In the genomic region with DNA sequence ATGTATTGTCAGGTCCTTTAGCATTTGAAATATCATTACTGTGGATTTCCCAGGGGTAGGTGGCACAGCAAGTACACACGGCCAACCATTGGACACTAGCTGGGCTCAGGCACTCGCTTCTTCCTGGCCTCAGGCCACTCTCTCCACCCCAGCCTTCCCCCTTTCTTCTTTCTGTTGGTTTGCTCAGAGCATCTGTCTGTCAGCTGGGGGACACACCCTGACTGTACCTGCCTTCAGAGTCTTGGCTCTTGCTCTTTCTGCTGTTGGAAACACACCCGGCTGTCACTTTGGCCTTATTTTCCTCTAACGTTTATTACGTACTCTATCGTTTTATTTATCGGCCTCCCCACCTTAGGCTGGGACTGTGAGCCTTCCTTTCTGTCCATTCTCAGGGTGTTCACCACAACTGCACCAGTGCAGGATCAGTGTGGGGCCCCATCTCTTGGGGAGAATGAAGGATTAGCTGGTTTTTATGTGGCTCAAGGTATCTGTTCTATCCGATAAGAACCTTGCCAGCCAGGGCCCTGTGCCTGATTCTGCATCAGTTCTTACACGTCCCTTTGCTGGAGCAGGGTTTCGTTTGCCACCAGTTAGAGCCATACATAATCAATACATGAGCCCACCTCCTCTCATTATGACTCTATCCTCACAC, we compare ENCODE assay signal across 12 mouse cellular contexts.
A peak's percentile ranks its signal among the peaks of the same experiment; 100 is the strongest.
DNase-seq lines count a peak whose midpoint lies in the region; ATAC-seq lines count a peak whose summit lies in the region.
"Had no signal": no experiment of that assay in that cellular context is flagged by ENCODE, and none has a peak within 500 bp of the region (broad histone marks: within the 10 kb centered on the region; RNA-seq: fewer than 3 reads in every experiment).

No protein-coding gene starts in this region.

- no peak overlapping the region for H3K4me2 ChIP-seq in kidney, embryonic 15.5 days
- peak overlapping the region; percentile 61 for H3K4me2 ChIP-seq in liver, embryonic 11.5 days
- peak overlapping the region; percentile 9; the same call in 1 of the 2 replicates for H3K4me2 ChIP-seq in midbrain, embryonic 14.5 days (ENCODE audit: low read length)

- ATAC-seq in kidney, embryonic 15.5 days (replicated peaks; ENCODE audit: low FRiP score), result 0 out of 2 replicates have a peak, but pooled peaks have one; percentile 24
- peak; percentile 94 for ATAC-seq in liver, embryonic 11.5 days (replicated peaks; ENCODE audit: low FRiP score)
- peak; percentile 43; the same call in 1 of the 2 replicates for ATAC-seq in midbrain, embryonic 14.5 days (ENCODE audit: low FRiP score, low TSS enrichment)

- H3K36me3 ChIP-seq in kidney, embryonic 15.5 days, result no peaks in the 10 kb centered on the region
- no peaks in the 10 kb centered on the region for H3K36me3 ChIP-seq in erythroblast, embryonic 14.5 days (ENCODE audit: control insufficient read depth)
- H3K36me3 ChIP-seq in liver, embryonic 11.5 days (ENCODE audit: control insufficient read depth, insufficient read depth, low read length), result no peaks in the 10 kb centered on the region
- H3K36me3 ChIP-seq in midbrain, embryonic 14.5 days (ENCODE audit: control insufficient read depth, insufficient read depth, low read length), result no peaks in the 10 kb centered on the region
- H3K36me3 ChIP-seq: heart, embryonic 15.5 days had no signal

- H3K27ac ChIP-seq in kidney, embryonic 15.5 days, result no peak overlapping the region
- H3K27ac ChIP-seq in liver, embryonic 11.5 days (ENCODE audit: low read depth, low read length), result peak overlapping the region; percentile 90
- H3K27ac ChIP-seq in midbrain, embryonic 14.5 days (replicated peaks; ENCODE audit: low read depth, low read length), result peak overlapping the region; percentile 33; the same call in 1 of the 2 replicates
- H3K27ac ChIP-seq: heart, embryonic 15.5 days; left cerebral cortex, adult 2 months had no signal

- no peaks in the 10 kb centered on the region for H3K27me3 ChIP-seq in kidney, embryonic 15.5 days
- H3K27me3 ChIP-seq in erythroblast, embryonic 14.5 days (ENCODE audit: control insufficient read depth), result no peaks in the 10 kb centered on the region
- H3K27me3 ChIP-seq in liver, embryonic 11.5 days (replicated peaks; ENCODE audit: control insufficient read depth, insufficient read depth, low read length), result no peaks in the 10 kb centered on the region
- H3K27me3 ChIP-seq in midbrain, embryonic 14.5 days (ENCODE audit: control insufficient read depth, insufficient read depth, low read length), result no peaks in the 10 kb centered on the region
- H3K27me3 ChIP-seq: CH12.LX; heart, embryonic 15.5 days had no signal

- H3K4me1 ChIP-seq in kidney, embryonic 15.5 days, result peaks cover 10% of the 10 kb centered on the region
- peaks cover 43% of the 10 kb centered on the region for H3K4me1 ChIP-seq in erythroblast, embryonic 14.5 days (ENCODE audit: control insufficient read depth)
- H3K4me1 ChIP-seq in liver, embryonic 11.5 days (replicated peaks; ENCODE audit: control insufficient read depth, insufficient read depth, low read length), result peaks cover 20% of the 10 kb centered on the region
- H3K4me1 ChIP-seq in midbrain, embryonic 14.5 days (ENCODE audit: control insufficient read depth, insufficient read depth, low read length), result peaks cover 27% of the 10 kb centered on the region

- 62% methylated on average over 10 of the region's 10 CpGs for WGBS in kidney, embryonic 15.5 days
- 44% methylated on average over 10 of the region's 10 CpGs for WGBS in liver, embryonic 11.5 days
- WGBS in midbrain, embryonic 14.5 days, result 42% methylated on average over 10 of the region's 10 CpGs

- no peak overlapping the region for H3K4me3 ChIP-seq in kidney, embryonic 15.5 days (replicated peaks)
- peak overlapping the region; percentile 55 for H3K4me3 ChIP-seq in erythroblast, embryonic 14.5 days (replicated peaks)
- H3K4me3 ChIP-seq in liver, embryonic 11.5 days (ENCODE audit: low read depth, low read length), result peak overlapping the region; percentile 6; the same call in 1 of the 2 replicates
- H3K4me3 ChIP-seq in midbrain, embryonic 14.5 days (replicated peaks; ENCODE audit: low read depth, low read length), result no peak overlapping the region
- H3K4me3 ChIP-seq: heart, embryonic 15.5 days; left cerebral cortex, adult 2 months had no signal

- no peak overlapping the region for H3K9ac ChIP-seq in kidney, embryonic 15.5 days
- peak overlapping the region; percentile 48 for H3K9ac ChIP-seq in liver, embryonic 11.5 days (ENCODE audit: low read depth, low read length)
- H3K9ac ChIP-seq in midbrain, embryonic 14.5 days (replicated peaks; ENCODE audit: low read length), result no peak overlapping the region
- H3K9ac ChIP-seq: heart, embryonic 15.5 days had no signal

- intact Hi-C loops in left cerebral cortex, postnatal 14 days (cut with DNase I), result no loop called here

- no peak for DNase-seq in kidney, postnatal 25 days
- DNase-seq in liver, embryonic 11.5 days (ENCODE audit: low spot score), result no peak
- DNase-seq in midbrain, embryonic 14.5 days, result no peak
- no peak for DNase-seq in lung, postnatal 10 days
- DNase-seq in gastrocnemius, adult 18-20 months (ENCODE audit: low spot score), result no peak
- no peak for DNase-seq in left cerebral cortex, postnatal 14 days (ENCODE audit: low spot score in 2 of 2)
- DNase-seq: kidney, postnatal 10 days had no signal

- no peaks in the 10 kb centered on the region for H3K9me3 ChIP-seq in kidney, embryonic 15.5 days (replicated peaks)
- H3K9me3 ChIP-seq in erythroblast, embryonic 14.5 days (ENCODE audit: control insufficient read depth, low read length), result no peaks in the 10 kb centered on the region
- H3K9me3 ChIP-seq in liver, embryonic 11.5 days (ENCODE audit: control insufficient read depth, low read length), result no peaks in the 10 kb centered on the region
- H3K9me3 ChIP-seq in midbrain, embryonic 14.5 days (ENCODE audit: control insufficient read depth, low read length), result no peaks in the 10 kb centered on the region
- H3K9me3 ChIP-seq: heart, embryonic 15.5 days had no signal

Comparison
In these comparisons a context has a peak if more than half of its experiments do, and no peak if none do; other contexts are left out.
1. ATAC-seq: peak in every context shown above with its lines; median percentile 94 in liver, embryonic 11.5 days; 43 in midbrain, embryonic 14.5 days; 24 in kidney, embryonic 15.5 days.
2. H3K4me3 ChIP-seq: peak in erythroblast, embryonic 14.5 days (single experiment) and liver, embryonic 11.5 days (single experiment); none in kidney, embryonic 15.5 days (single experiment) and midbrain, embryonic 14.5 days (single experiment).